Mouse (Mus musculus): ENCODE measurements around the gene Theg. TPM values are rescaled to one million over a fixed set of nuclear protein-coding genes. Genes with fewer than 3 reads are reported as not detected.
A peak's percentile ranks its signal among the peaks of the same experiment; 100 is the strongest.

Theg gene
- polyA plus RNA-seq, 1 experiment, result not detected

DNA sequence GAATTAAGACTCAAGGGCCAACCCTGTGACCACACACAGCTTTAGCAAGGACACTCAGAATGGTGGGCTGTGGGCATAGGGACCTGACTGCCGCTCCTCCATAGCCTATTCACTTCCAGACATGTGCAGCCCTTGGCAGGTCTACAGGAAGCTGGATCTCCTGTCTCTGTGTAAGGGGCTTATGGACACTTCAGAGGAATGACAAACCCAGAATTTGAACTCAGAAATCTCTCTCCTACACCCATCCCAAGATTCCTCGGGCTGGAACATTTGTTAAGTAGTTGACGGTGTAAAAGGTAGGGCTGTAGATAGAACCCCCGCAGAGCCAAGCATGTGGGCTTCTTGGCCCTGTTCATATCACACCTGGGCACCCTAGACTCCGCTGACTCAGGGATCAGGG lies 29.2 kb upstream of the Theg start:
- TF ChIP-seq POLR2A (IDR thresholded peaks at IDR 0.05; ENCODE audit: borderline replicate concordance, insufficient read depth, low read length), result no peak
- TF ChIP-seq CTCF (IDR thresholded peaks at IDR 0.05; ENCODE audit: borderline replicate concordance, insufficient read depth, low read depth, low read length), result no peak
- no peak for DNase-seq
- 60% methylated on average over 5 of the region's 5 CpGs for WGBS
- H3K4me1 ChIP-seq (ENCODE audit: control insufficient read depth, insufficient read depth, low read length), result peaks cover 17% of the 10 kb centered on the region
- no peak overlapping the region for H3K27ac ChIP-seq (ENCODE audit: insufficient read depth, low read length)
- no peak overlapping the region for H3K4me3 ChIP-seq (replicated peaks; ENCODE audit: insufficient read depth, low read depth, low read length)
- no peaks in the 10 kb centered on the region for H3K27me3 ChIP-seq (ENCODE audit: control insufficient read depth, insufficient read depth, low read length)

DNA sequence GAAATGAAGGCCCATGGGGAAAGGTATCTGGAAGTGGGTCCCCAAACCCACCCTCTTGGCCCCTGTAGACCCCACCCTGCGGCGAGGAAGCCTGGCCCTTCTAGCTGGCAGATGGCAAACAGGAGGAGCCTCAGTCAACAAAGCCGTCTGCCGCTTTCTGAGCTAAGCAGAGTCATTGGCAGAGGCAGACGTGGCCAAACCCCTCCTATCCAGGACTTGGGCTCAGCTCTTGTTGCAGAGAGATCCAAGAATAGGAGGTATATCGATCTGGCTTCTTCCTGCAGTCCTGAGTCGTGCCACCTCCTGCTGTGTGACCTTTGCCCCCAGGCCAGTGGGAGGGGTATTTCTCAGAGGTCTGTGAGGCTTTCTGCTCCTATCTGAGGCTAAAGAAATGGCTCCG lies 28.7 kb upstream of the Theg start:
- Histone ChIP-seq H3K27me3 (ENCODE audit: control insufficient read depth, insufficient read depth, low read length) (no peaks in the 10 kb centered on the region), H3K4me1 (ENCODE audit: control insufficient read depth, insufficient read depth, low read length) (peaks cover 20% of the 10 kb centered on the region), H3K27ac (ENCODE audit: insufficient read depth, low read length) (no peak overlapping the region), H3K4me3 (replicated peaks; ENCODE audit: insufficient read depth, low read depth, low read length) (no peak overlapping the region)
- TF ChIP-seq POLR2A (IDR thresholded peaks at IDR 0.05; ENCODE audit: borderline replicate concordance, insufficient read depth, low read length), result no peak
- peak; percentile 62 to 78 for DNase-seq
- WGBS, result 5% methylated on average over 8 of the region's 8 CpGs

DNA sequence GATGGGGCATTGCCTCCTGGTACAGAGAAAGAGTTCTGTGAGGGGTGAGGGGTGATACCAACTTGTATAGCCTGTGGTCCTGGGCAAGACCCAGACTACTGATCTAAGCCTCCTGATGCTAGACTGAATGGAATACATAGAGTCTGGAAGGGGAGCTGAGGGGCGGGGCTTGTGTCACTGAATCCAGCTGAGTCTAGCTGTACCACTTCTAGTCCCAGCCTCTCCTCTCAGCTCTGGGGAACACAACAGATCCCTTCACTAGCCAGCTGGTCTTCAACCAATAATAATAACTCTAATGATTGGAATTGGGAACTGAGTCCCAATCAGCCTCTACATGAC lies 27.1 kb upstream of the Theg start:
- no peak overlapping the region for H3K27ac ChIP-seq (ENCODE audit: insufficient read depth, low read length)
- DNase-seq, result no peak
- WGBS, result 96% methylated on average over 1 of the region's 1 CpGs
- H3K27me3 ChIP-seq (ENCODE audit: control insufficient read depth, insufficient read depth, low read length), result no peaks in the 10 kb centered on the region
- H3K4me3 ChIP-seq (replicated peaks; ENCODE audit: insufficient read depth, low read depth, low read length), result peak overlapping the region; percentile 56
- TF ChIP-seq CTCF (IDR thresholded peaks at IDR 0.05; ENCODE audit: borderline replicate concordance, insufficient read depth, low read depth, low read length) (no peak), POLR2A (IDR thresholded peaks at IDR 0.05; ENCODE audit: borderline replicate concordance, insufficient read depth, low read length) (no peak)
- H3K4me1 ChIP-seq (ENCODE audit: control insufficient read depth, insufficient read depth, low read length), result peaks cover 20% of the 10 kb centered on the region

DNA sequence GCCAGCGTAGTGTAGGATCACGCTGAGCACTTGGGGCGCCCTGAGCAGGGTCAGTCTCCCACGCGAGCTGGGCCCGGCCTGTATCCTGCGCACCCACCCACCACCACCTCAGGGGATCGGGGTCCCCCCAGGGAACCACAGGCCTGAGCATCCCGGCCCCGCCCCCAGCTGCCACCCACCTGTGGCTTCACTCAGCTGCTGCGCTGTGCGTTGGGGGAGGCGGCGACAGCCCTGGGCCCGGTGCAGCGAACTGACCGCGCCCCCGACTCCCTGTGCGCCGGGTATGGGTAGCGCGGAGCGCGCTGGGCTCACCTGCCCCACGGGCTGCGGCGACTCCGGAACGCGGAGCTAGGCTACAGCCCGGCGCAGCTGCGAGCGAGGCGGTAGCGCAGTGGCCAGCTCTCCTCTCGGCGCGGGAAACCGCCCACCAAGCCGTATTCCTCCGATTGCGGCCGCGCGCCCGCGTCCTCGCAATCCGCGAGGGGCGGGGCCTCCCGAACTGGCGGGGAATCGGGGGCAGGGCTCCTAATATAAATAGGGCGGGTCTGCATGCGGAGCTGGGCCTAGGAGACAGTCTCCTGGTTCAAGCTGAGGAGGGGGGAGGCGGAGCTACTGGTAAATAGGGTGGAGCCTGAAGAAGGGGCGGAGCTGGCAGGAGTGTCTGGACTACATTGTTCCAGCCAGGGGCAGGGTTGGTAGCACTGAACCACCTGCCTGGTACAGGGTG lies 26.6 kb upstream of the Theg start, which contains the start of gene C2cd4c:
Gene C2cd4c (minus strand): TSS at position 448 of the 727 bp plus-strand sequence.
- 4% methylated on average over 60 of the region's 60 CpGs for WGBS
- Histone ChIP-seq H3K4me1 (ENCODE audit: control insufficient read depth, insufficient read depth, low read length) (peaks cover 20% of the 10 kb centered on the region), H3K27ac (ENCODE audit: insufficient read depth, low read length) (no peak within 1 kb of the TSS), H3K27me3 (ENCODE audit: control insufficient read depth, insufficient read depth, low read length) (no peaks in the 10 kb centered on the region), H3K4me3 (replicated peaks; ENCODE audit: insufficient read depth, low read depth, low read length) (peak within 1 kb of the TSS; percentile 56)
- TF ChIP-seq POLR2A (IDR thresholded peaks at IDR 0.05; ENCODE audit: borderline replicate concordance, insufficient read depth, low read length), result no peak
- no peak for TF ChIP-seq CTCF (IDR thresholded peaks at IDR 0.05; ENCODE audit: borderline replicate concordance, insufficient read depth, low read depth, low read length)
- DNase-seq, result peak; percentile 70 to 77

DNA sequence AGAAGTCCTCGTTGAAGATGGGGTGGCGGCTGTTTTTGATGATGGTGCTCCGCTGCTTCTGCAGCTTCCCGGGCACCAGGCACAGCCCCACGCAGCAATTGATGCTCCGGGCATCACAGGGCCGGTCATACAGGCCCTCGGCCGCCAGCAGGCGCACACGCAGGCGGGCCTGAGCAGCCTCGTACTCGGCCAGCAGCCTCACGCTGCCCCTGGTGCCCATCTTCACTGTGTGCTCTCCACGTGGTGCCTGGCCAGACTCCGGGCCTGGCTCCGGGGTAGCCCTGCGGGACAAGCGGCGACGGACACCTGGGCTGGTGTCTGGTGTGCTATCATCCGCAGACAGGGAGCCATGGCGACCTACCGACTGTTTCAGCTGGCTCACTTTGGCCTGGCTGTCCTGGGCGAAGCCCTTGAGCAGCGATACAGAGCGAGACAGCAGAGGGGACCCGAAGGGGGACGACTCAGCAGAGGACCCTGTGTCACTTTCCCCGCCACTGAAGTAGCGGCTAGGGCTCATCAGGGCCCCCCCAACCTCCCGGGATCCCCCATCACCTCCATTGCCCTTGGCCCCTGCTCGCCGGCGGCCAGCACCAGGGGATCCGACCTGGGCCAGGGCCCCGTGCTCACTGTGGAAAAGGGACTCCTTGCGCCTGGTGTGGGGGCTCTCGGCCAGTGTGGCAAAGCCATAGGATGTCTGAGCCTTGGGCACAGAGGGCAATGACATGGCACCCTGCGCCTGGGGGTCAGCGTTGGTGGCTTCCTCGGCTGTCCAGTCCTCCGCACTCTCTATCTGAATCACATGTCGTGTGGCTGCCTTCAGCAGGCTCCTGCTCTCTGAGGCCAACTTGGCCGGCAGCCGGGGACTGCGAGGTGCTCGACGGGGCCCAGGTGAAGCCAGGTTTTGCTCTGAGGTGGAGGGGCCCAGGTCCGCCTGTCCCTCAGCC lies 25.3 kb upstream of the Theg start:
- Histone ChIP-seq H3K27ac (ENCODE audit: insufficient read depth, low read length) (no peak overlapping the region), H3K4me3 (replicated peaks; ENCODE audit: insufficient read depth, low read depth, low read length) (no peak overlapping the region), H3K27me3 (ENCODE audit: control insufficient read depth, insufficient read depth, low read length) (no peaks in the 10 kb centered on the region), H3K4me1 (ENCODE audit: control insufficient read depth, insufficient read depth, low read length) (peaks cover 20% of the 10 kb centered on the region)
- DNase-seq, result peak; percentile 43 to 48
- peak; percentile 34; the same call in 1 of the 2 replicates for TF ChIP-seq CTCF (IDR thresholded peaks at IDR 0.05; ENCODE audit: borderline replicate concordance, insufficient read depth, low read depth, low read length)
- no peak for TF ChIP-seq POLR2A (IDR thresholded peaks at IDR 0.05; ENCODE audit: borderline replicate concordance, insufficient read depth, low read length)
- WGBS, result 23% methylated on average over 51 of the region's 51 CpGs

DNA sequence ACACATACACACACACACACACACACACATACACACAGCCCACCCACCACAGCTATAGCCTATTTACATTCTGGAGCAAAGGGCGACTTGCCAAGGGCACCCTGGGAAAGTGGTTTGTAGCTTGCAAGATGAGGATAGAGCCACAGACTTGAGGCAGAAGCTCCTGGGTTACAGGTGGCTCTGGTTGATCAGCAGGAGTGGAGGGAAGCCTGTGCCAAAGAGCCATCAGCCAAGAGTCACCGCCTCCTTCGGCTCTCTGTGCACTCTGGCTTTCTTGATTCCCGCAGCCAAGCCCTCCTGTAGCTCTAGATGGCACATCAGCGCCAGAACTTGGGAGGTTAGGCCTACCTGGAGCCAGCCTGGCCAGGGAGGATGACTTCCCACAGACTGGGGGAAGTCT lies 24.2 kb upstream of the Theg start:
- no peak for TF ChIP-seq CTCF (IDR thresholded peaks at IDR 0.05; ENCODE audit: borderline replicate concordance, insufficient read depth, low read depth, low read length)
- no peak for TF ChIP-seq POLR2A (IDR thresholded peaks at IDR 0.05; ENCODE audit: borderline replicate concordance, insufficient read depth, low read length)
- peak in 1 of 2 experiments; percentile 40 for DNase-seq
- WGBS, result 19% methylated on average over 5 of the region's 5 CpGs
- Histone ChIP-seq H3K4me3 (replicated peaks; ENCODE audit: insufficient read depth, low read depth, low read length) (no peak overlapping the region), H3K4me1 (ENCODE audit: control insufficient read depth, insufficient read depth, low read length) (peaks cover 22% of the 10 kb centered on the region), H3K27me3 (ENCODE audit: control insufficient read depth, insufficient read depth, low read length) (no peaks in the 10 kb centered on the region), H3K27ac (ENCODE audit: insufficient read depth, low read length) (no peak overlapping the region)

DNA sequence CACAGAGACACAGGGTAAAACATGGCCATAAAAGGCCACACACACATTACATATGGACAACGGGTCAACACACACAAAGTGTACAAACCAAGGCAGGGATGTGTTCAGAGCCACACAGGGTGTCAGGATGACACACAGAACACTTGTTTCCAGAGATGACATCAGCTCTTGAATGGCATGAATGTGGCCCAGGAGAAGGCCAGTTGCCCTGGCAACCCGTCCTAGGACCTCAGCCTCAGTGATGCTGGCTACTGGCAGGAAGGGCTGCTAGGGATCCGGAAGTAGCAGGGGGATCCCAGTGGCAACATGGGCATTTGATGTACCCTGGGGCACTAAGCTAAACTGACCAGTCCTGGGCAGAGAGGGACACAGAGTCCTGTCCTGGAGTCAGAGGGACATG lies 22.1 kb upstream of the Theg start:
- no peak overlapping the region for H3K4me3 ChIP-seq (replicated peaks; ENCODE audit: insufficient read depth, low read depth, low read length)
- WGBS, result 66% methylated on average over 3 of the region's 3 CpGs
- TF ChIP-seq POLR2A (IDR thresholded peaks at IDR 0.05; ENCODE audit: borderline replicate concordance, insufficient read depth, low read length) (no peak), CTCF (IDR thresholded peaks at IDR 0.05; ENCODE audit: borderline replicate concordance, insufficient read depth, low read depth, low read length) (no peak)
- H3K27ac ChIP-seq (ENCODE audit: insufficient read depth, low read length), result no peak overlapping the region
- no peaks in the 10 kb centered on the region for H3K27me3 ChIP-seq (ENCODE audit: control insufficient read depth, insufficient read depth, low read length)
- H3K4me1 ChIP-seq (ENCODE audit: control insufficient read depth, insufficient read depth, low read length), result peaks cover 17% of the 10 kb centered on the region
- DNase-seq, result no peak
